Mouse (Mus musculus) ovary, adult 18-20 months (tissue): ENCODE results near the gene Arhgef6.

Experiments used
- DNase-seq: peaks from one replicate; pipeline ENCODE4 v3.0.0; 2022; ENCODE audit warnings: low spot score, mixed read lengths

Gene Arhgef6

DNA sequence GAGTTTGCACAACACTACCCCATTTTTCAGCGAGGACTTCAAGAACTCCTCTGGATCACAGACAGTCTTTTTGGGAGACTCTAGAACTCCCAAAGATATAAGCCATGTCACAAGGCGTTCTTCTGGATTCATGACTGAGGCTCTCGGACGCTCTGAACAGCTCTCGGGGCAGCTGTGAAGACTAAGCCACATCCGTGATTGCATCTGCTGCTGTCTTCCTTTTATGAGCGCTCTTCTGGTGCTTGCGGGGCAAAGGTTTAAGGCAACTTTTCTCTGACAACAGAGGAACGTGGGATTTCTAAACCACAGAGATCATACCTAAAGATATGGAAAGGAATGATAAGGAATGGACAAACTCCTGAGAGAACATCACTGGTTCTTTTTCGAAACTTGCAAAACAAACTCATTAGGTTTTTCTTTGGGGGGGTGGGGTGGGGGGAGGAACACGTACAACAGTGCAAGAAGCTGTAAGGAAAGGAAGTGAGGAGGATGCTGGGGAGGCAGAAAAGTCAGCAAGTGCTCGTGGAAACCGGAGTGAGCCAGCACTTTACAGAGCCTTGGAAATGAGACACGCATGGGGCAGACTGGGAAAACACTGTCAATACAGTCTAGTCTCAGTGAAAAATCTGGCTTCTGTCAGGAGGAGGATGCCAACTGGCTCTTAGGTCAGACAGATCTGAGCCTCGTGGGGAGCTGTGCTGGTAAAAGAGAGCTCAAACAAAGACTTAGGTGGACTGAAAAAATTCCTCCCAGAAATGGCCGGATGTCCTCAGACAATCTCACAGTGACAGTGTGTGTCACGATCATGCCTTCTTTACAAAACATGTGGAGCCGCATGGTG, at the start of gene Arhgef6:
Gene Arhgef6, minus strand, starts transcription at position 359 of the 841 bp plus-strand sequence.
- DNase-seq, result no peak

DNA sequence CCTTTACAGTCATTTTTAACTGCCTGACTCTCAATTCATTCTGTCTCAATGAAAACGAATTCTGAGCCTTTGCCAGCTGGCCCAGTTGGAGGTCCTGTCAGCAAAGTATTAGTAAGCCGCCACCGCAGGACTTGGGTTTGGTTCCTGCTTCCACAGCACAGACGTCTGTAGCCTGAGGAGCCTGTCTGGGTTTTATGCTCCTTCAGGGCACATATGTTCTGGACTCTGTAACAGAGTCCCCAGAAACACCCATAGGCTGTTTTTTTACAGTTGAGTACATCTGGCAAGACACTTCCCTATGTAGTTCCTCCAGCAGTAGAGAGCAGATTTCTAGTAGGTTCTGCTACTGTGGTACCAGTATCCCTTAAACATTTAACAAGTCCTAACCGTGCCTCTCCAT, 42.4 kb upstream of the Arhgef6 start:
- no peak for DNase-seq

DNA sequence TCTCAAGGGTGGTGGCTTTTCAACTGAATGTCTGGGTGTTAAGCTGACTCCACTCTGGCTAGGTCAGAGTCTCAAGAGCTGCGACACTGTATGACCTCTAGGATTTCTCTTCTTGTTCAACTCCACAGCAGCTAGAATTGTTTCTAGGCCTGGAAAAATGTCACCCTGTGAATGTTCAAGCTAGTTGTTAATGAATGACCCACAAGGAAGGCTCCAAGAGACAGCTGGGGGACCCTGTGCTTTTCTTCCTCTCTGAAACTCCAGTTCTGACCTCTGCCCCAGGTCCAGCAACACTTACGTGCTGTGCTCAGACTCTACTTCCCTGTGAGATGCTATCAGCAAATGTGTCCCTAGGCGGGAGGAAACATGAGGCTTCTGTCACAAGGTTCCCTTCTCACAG, 40.0 kb upstream of the Arhgef6 start:
- DNase-seq, result no peak

DNA sequence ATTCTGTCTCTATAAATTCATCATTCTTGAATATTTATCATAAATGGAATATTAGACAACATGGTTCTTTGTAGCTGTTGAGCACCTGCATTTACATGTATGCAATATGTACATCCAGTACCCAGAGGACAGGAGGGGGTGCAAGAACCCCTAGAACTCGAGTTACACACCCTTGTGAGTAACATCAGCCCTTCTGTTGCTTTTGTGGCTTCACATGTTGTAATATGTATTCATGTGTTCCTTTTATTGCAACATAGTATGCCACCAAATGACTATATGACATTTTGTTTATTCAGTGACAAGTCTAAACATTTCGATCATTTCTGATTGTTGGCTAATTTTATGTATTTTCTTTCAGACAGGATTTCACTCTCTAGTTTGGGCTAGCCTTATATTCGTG, 38.6 kb upstream of the Arhgef6 start:
- DNase-seq, result no peak

DNA sequence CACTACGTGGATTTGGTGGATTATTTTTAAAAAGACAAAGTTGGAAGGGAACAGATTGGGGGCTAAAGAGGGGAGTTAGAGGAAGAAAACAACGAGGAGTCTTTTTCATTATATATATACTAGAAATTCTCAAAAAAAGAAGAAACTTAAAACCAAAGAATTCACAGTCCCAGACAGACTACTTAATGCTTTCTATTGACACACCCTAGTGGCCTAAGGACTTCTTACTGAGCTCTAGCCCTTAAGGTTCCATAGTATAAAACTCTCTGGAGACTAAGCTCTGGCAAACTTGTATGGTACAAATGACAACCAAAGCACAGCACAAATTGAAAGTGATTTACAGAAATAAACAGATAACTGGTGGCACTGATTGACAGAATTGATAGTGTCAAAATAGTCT, 35.5 kb upstream of the Arhgef6 start:
- no peak for DNase-seq

DNA sequence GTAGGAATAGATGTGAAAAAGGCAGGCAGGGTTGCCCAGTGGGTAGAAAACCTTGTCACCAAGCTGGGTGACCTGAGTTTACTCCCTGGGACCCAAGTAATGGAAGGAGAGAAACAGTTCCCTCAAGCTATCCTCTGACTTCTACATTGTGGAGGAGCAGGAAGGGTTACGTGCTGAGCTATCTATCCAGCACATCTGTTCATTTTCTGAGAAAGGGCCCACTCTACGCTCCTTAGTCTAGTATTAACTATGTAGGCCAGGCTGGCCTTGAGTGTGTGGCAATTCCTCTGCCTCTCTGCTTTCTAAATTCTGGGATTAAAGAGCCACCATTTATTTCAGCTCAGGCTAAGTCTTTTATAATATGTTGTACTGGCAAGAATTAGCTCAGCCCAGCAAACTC, 35.0 kb upstream of the Arhgef6 start:
- DNase-seq, result no peak

DNA sequence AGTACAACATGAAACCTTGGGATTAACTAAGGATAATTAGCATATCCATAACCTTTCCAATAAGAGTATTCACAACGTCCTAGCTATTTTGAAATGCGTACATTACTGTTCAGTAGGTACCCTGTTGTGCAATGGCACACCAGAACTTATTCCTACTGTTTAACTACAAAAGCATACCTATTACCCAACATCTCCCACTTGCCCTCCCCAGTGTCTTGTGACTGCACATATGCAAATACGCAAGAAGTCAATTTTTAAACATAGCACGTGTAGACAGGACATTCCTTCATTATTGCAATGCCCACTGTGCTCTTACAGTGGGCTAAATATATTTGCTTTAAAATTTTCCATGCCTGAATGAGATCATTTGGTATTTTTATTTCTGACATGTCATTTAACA, 34.4 kb upstream of the Arhgef6 start:
- no peak for DNase-seq

DNA sequence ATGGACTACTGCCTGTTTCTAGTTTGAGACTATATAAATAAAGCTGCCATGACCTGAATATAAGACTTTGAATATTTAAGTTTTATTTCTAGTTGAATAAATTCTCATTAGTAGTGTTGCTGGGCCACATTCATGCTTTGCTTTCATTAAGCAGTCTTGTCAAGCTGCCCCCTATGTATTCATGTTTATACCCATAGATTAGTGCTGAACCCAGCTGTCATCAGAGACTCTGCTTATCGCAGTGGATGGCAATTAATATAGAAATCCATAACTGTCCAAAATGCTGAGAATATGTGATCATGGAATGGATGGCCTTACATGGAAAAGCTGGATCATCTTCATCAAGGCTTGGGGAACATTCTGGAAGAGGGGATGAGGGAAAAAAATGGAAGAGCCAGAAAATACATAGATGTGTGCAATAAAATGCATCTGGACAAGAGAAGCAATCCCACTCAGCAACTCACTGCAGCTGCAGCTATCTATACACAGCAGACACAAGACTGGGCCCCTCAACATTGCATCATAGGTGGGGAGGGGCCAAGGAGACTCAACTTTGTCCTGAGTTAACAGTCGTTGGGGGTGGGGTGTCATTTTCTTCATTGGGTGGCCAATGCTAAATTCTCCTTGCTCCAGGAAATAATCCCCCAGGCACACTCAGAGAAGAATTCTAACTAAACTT, 26.5 kb upstream of the Arhgef6 start:
- DNase-seq, result no peak

DNA sequence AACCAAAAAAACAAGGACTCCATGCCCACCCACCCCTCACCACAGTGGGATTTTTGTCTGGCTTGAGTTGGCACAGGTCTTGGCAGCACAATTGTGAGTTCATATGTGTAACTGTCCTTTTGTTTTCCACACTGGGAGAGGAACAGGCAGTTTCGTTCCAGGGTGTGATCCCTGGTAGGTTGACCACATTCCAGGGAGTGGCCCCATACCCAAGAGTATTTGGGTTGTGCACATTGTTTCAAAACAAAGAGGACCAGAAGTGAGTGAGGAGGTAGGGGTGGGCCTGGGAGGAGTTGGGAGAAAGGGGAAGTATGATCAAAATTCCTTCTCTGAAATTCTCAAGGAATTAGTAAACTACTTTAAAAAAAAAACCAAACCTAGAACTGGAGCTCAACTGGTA, 20.8 kb upstream of the Arhgef6 start:
- no peak for DNase-seq

DNA sequence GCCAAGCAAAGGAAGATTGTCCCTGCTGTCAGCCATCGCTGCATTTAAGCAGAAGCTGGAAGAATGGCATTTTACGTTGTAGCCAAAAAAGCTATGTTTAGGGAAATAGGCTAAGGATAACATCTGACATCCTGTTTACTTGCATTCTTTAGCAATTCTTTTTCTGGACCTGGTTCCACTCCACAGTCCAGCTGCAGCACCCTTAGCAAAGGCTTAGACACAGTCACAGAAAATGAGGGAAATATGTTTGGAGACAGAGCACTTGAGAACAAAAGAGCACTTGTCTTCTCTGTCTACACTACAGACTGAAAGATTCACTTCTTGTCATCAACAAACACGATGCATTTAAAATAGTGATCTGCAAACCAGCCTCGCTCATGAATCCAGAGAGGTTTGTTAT, 691 bp upstream of the Arhgef6 start:
- DNase-seq, result no peak

DNA sequence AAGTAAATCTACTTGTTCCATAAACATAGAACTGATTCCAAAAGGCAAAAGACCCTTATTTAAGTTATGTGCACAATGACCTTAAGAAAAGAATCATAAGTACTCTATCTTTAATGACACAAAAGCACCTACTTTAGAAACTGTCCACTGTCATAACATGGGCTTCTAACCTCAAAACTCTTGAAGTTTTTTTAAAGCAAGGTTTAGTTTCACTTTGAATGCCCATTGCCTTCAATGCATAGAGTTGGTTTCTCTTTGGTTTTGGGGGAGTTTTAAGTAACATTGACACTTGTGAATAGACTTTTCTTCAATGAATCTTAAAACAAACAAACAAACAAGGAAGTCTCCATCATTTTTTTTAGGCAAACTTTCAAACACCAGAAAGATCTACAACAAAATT, 947 bp downstream of the Arhgef6 start:
- no peak for DNase-seq

DNA sequence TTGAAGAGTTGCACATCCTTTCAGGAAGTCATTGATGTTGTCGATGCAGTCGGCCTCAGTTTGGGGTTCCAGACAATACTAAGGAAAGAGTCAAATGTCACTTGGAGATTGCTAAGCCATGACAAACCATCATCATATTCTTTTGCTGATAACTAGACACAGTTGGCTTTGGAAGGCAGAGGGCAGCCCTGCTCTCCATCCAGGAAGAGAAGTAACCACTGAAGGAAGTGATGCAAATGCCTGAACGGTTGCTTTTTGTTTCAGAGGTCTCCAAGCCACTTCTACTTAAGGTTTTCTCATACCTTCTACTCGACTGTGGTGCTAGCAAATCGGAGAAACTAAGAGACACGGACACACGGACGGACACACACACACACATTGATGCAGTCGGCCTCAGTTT, 1.6 kb downstream of the Arhgef6 start:
- DNase-seq, result no peak

DNA sequence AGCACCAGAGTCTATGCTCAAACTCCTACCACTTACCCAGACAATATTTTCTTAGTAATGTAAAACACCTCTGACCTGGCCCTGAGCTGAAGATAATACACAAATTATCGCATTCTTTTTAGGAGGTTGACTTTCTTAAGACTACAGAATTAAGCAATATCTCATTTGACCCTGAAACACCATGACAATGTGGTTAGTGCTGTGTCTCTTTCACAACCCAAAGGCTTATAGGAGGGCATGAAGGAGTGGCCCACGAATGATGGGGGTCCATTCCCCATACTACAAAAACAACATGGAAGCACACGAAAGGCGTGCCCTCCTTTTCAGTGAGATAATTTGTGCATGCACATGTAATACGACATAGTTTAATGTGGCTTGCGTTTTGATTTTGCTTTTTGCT, 3.2 kb downstream of the Arhgef6 start:
- no peak for DNase-seq

DNA sequence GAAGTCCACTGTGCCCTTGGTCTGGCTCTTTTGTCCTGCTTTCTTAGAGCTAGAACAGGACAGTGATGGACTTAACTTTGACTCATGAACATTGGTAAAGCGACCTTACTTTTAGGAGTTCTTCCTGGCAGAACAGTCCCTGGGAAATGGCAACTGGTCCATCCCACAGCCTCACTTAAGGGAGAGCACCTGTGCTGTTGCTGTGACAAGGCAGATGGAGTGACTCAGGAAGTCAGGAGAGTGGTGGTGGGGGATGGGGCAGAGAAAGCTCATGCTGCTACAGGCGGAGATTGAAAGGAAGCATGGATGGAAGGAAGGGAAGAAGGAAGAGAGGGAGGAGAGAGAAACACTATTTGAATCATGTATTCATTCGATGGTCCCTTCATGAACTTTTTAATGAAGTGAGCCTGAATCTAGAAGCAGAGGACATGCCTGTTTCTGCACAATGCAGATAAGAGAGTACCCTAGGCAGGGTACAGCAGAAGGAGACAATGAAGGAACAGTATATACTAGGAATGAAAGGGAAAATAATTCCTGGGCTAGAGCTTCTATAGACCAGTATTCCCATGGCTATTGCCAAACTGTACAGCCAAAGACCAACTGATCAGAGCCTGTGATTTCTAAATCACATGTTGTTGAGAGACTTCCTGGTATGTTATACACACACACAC, 10.7 kb downstream of the Arhgef6 start:
- no peak for DNase-seq

DNA sequence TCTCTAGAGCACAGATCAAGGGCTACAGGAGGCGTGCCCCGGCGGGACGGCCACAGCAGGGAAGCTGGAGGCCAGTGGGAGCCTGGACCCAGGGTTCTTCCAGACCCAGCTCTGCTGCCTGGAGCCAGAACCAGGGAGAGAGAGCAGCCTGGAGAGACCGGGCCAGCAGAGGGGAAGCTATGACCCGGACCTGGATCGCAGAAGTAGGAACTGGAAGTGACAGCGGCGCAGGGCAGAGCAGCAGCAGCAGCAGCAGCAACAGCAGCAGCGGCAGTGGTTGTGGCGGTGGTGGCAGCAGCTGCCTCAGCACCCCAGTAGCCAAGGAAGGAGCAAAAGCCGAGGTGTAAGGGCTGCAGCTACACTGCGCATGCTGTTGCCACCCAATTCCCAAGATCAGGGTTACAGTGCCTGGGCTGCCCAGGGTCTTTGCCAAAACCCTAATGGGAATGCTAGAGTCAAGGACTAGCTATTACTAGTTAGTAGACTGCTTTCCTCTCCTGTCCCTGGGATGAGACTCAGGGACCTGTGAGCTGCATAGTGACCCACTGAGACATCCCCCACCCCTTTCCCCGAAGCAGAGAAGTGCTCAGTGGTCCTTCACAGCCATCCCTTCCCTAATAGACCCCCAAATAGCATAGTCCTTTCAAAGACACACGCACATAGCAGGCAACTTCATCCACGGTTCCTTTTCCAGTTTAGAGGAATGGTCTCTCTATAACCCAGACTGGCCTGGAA, 11.9 kb downstream of the Arhgef6 start:
- DNase-seq, result peak; percentile 15

DNA sequence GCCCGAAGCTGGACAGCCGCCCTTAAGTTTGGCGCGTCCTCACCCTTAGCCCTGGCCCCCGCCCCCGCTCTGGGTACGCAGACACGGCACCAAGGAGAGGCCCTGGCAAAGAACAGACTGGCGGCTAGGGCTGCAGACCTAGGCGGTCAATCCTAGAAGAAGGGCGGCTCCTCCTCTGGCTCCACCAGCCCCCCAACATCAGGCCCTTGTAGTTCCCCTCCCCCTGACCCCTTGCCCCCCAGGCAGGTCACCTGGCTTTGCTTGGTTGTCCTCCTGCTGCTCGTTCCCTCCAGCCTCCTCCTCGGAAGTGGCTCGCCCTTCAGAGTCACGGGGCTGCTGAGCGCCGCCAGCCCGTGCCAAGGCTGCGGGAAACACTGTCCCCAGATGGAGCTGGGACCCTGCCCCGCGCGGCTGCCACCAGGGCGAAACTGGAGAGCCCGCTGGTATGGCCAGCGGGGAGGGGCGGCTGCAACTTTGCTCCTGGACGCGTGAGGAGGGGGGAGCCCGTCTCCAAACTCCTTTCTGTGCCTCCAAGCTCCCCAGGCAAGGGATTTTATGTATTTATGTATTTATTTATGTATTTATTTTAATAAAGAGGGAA, 12.6 kb downstream of the Arhgef6 start:
- DNase-seq, result peak; percentile 35

DNA sequence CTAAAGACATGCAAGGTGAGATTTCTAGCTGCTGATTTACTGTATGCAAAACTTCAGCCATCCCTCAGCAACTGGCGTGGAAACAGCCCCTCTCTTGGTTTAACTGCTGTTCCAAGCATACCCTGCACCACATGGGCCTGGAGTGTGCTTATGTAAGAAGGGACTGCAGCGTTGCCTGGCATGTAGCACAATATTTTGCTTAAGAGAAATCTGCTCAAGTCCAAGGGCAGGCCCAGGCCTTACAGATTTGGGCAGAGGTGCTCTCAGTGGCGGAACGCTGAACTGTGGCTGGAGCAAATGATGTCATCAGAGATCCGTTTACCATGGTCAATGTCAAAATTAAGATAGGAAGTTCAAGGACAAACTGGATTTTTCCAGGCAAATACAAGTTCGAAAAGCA, 13.6 kb downstream of the Arhgef6 start:
- DNase-seq, result peak; percentile 40

DNA sequence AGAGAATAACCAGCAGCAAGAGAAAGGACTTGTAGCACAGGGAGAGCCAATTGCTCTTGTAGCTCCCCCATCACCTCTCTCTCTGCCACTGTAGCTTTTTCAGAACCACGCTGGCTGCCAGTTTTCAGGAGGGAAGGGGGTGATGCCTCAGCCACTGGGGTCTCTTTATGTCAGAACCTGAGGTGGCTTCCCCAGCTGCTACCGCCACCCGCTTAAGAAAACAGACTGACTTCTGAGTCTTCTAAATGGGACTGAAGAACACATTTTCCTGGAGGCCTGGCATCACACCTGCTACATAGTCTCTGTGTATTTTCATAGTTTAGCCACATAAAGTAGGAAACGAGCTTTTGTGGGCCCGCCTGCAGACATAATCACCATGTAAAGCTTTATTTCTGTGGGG, 26.5 kb downstream of the Arhgef6 start:
- no peak for DNase-seq

DNA sequence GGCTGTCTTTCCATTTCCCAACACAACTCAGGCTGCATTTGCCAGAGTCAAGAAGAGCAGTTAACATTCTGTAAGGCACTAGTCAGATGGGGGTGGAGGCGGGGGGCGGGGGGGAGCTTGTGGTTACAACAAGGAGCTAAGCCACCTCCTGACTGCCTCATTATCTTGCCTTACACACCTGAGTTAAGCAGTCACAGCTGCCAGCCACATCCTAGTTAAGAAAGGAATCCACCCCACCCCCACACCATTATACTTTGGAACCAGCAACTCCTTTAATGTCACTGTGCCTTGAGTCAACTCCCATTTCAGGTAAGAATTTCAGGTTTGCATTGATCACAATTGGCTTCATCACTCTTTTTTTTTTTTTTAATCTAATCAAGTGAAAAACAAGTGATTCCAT, 28.5 kb downstream of the Arhgef6 start:
- no peak for DNase-seq

DNA sequence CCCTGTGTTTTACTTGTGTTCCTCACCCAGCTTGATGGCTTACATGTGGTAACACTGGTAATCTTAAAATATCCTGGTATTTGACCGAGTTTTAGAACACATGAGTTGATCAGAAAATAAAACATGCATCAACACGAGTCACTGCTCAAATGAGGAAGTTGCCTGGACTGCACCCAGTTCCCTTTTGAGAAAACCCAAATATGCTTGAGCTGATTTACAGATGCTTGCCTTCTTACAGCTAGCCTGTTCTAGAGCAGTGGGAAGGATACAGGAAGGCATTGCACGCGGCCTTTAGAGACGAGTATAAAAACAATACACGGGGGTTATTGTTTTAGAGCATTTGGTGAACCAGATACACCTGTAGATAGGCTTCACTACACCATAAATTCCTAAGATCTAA, 31.8 kb downstream of the Arhgef6 start:
- no peak for DNase-seq

DNA sequence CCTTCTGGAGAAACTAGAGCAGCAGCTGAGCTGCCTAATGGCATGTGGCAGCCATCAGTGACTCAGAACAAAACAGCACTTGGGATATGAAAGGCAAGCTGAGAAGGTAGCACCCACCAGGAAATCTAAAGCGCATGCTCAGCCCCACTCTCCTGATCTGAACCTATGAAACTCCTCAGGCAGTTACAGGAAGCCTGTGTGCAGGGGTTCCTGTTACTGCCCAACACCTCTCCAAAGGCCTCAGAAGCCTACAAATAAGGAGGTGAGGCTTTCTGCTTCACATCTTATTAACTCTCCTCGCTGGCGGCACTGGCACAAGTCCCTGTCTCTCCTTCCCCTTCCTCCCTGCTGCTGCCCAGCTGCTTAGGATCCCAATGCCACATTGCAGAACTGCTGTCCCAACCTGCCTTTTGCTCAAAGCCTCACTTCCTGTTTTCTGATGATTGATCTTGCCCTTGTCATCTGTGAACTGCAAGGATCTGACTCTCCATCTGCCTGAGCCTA, 33.7 kb downstream of the Arhgef6 start:
- DNase-seq, result no peak
